Mouse (Mus musculus) hindbrain, embryonic 13.5 days (tissue): ENCODE measurements around the gene Ramp2. TPM values are rescaled to one million over a fixed set of nuclear protein-coding genes. Genes with fewer than 3 reads are reported as not detected.

Experiments
- ATAC-seq: fragments of 200-750 bp; cut with Nextera tagmentation; 2 replicates; pipeline ENCODE4 v1.8.0; 2017; ENCODE audit warnings: moderate TSS enrichment; ENCODE audit not compliant: low FRiP score
- H3K27ac ChIP-seq: fragments of 300-500 bp; sonication (generic); 2 replicates; pipeline ENCODE4 v1.5.1; 2015; ENCODE audit warnings: inconsistent platforms, mild to moderate bottlenecking, moderate library complexity
- H3K27me3 ChIP-seq: fragments of 300-500 bp; sonication (generic); 2 replicates; pipeline ENCODE4 v1.6.1; 2015; ENCODE audit warnings: mild to moderate bottlenecking, inconsistent platforms
- H3K36me3 ChIP-seq: fragments of 300-500 bp; sonication (generic); 2 replicates; pipeline ENCODE4 v1.6.1; 2015; ENCODE audit warnings: mild to moderate bottlenecking, inconsistent platforms
- H3K4me1 ChIP-seq: fragments of 300-500 bp; sonication (generic); replicated peaks from 2 replicates; pipeline ENCODE4 v1.6.1; 2015; ENCODE audit warnings: inconsistent platforms
- H3K4me2 ChIP-seq: fragments of 300-500 bp; sonication (generic); 2 replicates; pipeline ENCODE4 v1.6.1; 2015; ENCODE audit warnings: inconsistent platforms, mild to moderate bottlenecking, moderate library complexity
- H3K4me3 ChIP-seq: fragments of 300-500 bp; sonication (generic); 2 replicates; pipeline ENCODE4 v1.5.1; 2015; ENCODE audit warnings: mild to moderate bottlenecking, inconsistent platforms
- H3K9ac ChIP-seq: fragments of 300-500 bp; sonication (generic); 2 replicates; pipeline ENCODE4 v1.6.1; 2015; ENCODE audit warnings: mild to moderate bottlenecking, inconsistent platforms
- H3K9me3 ChIP-seq: fragments of 300-500 bp; sonication (generic); 2 replicates; pipeline ENCODE4 v1.6.1; 2016; ENCODE audit warnings: inconsistent platforms
- WGBS: fragments of 180-500 bp; shearing (Covaris S2); methylation state at CpG from one replicate; pipeline ENCODE4 v1.1.7; 2015; 5-methylcytosine and 5-hydroxymethylcytosine counted together
- polyA plus RNA-seq: library from polyadenylated mRNA; unstranded; fragments of >200 nt; fragmentation: Nextera tagmentation; extraction: Ambion mirVana; gene quantifications from 2 replicates; pipeline ENCODE4 v1.2.1, GENCODE M21; 2015

Gene Ramp2
- polyA plus RNA-seq, result 84.8 and 94.9 TPM in 2 replicates

- Histone ChIP-seq H3K4me1 (peaks cover 16% of the 10 kb centered on the region), H3K4me2 (peak within 1 kb of the TSS; percentile 96), H3K27me3 (peaks cover 56% of the 10 kb centered on the region), H3K9ac (peak within 1 kb of the TSS; percentile 82), H3K27ac (peak within 1 kb of the TSS; percentile 60), H3K36me3 (no peaks in the 10 kb centered on the region), H3K4me3 (peak within 1 kb of the TSS; percentile 59), H3K9me3 (no peaks in the 10 kb centered on the region)
- under 1% methylated on average over 59 of the region's 63 CpGs for WGBS
- ATAC-seq, result peak; percentile 68
Measured at GRCm38 (mm10) chr11:101245855-101246701, at the start of gene Ramp2. Gene Ramp2, plus strand, starts transcription at chr11:101246028.

DNA sequence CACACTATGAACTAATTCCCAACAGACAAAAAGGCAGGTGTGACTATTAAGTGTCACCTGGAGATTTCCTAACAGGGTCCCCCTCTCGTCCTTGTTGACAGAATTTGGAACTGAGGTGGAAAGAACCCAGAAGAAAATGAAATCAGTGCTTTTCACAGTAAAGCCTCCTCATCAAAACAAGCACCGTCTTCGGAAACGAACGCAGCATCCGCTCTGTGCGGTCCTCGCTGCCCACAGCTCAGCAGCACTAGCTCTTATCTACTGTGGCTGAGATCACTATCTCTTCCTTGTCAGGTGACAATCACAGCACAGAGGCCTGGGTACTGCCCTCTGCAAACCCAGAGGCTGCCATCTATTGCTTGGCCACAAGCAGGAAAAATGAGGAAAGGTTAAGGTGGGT lies 49.7 kb upstream of the Ramp2 start:
- WGBS, result 94% methylated on average over 8 of the region's 8 CpGs
- Histone ChIP-seq H3K9ac (no peak overlapping the region; the same call in 1 of the 2 replicates), H3K4me3 (no peak overlapping the region), H3K9me3 (no peaks in the 10 kb centered on the region), H3K4me2 (no peak overlapping the region), H3K4me1 (peaks cover 1% of the 10 kb centered on the region), H3K27me3 (no peaks in the 10 kb centered on the region), H3K27ac (no peak overlapping the region), H3K36me3 (peaks cover 85% of the 10 kb centered on the region)
- no peak for ATAC-seq

DNA sequence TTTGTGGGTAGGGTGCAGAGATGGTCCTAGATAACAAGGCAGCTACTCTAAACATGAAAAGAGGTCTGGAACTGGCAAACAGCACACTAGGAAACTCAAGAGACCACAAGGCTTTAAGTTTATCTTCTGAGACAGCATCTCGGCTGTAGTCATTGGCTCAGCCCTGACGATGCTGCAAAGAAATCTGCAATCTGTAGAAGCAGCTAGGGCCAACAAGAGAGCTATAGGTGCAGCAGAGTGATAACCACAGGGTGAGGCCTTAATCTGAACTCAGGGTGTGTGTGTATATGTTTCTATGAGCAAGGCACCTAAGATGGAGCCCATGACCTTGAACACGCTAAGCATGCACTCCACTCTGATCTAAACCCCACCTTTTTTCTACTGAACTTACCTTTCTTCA lies 46.3 kb upstream of the Ramp2 start:
- WGBS, result 92% methylated on average over 3 of the region's 3 CpGs
- no peak overlapping the region for H3K4me3 ChIP-seq
- ATAC-seq, result no peak
- H3K9me3 ChIP-seq, result no peaks in the 10 kb centered on the region
- H3K4me2 ChIP-seq, result no peak overlapping the region
- no peaks in the 10 kb centered on the region for H3K4me1 ChIP-seq
- no peak overlapping the region for H3K27ac ChIP-seq
- H3K9ac ChIP-seq, result no peak overlapping the region
- no peaks in the 10 kb centered on the region for H3K27me3 ChIP-seq
- peaks cover 76% of the 10 kb centered on the region for H3K36me3 ChIP-seq

DNA sequence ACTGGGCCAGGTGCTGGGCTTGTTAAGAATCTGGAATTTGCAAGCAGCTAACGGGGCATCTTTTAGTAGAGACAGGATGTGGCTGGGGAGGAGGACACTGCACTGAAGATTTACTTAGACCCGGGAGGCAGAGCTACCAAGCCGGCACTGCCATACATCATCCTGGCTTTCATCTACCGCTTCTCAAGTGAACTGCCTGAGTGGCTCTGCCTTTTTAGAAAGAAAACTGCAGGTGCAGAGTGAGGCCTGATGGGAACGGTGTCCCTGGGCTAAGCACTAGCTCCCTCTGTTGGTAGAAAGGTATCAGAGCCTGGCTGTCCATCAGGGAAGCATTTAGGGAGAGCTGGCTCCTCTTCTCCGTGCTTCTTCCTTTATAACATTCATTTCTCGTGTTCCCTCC lies 44.8 kb upstream of the Ramp2 start:
- H3K27ac ChIP-seq, result no peak overlapping the region
- no peak overlapping the region for H3K4me3 ChIP-seq
- H3K4me1 ChIP-seq, result no peaks in the 10 kb centered on the region
- WGBS, result 27% methylated on average over 7 of the region's 7 CpGs
- no peaks in the 10 kb centered on the region for H3K27me3 ChIP-seq
- ATAC-seq, result no peak
- no peaks in the 10 kb centered on the region for H3K9me3 ChIP-seq
- no peak overlapping the region for H3K4me2 ChIP-seq
- peaks cover 70% of the 10 kb centered on the region for H3K36me3 ChIP-seq
- peak overlapping the region; percentile 40 for H3K9ac ChIP-seq

DNA sequence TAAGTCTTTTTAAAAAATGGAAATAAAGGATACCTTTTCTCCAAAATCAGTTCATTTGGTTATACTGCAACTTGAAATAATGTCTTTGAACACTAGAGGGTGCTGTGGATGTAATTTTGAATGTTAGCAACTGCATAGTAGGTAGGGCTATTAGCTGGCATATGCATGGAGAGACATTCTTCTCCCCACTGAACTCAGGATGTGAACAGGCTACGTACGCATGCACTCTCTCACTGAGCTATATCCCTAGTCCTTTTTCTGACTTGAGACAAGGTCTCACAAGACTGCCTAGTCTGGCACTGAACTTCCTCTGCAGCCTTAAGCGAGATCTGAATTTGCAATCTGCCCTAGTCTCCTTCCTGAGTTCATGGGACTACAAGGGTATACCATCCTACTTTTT lies 33.9 kb upstream of the Ramp2 start:
- no peak overlapping the region for H3K4me3 ChIP-seq
- no peaks in the 10 kb centered on the region for H3K27me3 ChIP-seq
- H3K4me2 ChIP-seq, result no peak overlapping the region
- ATAC-seq, result no peak
- H3K9me3 ChIP-seq, result no peaks in the 10 kb centered on the region
- H3K27ac ChIP-seq, result no peak overlapping the region
- peaks cover 68% of the 10 kb centered on the region for H3K36me3 ChIP-seq
- H3K4me1 ChIP-seq, result no peaks in the 10 kb centered on the region
- H3K9ac ChIP-seq, result no peak overlapping the region
- WGBS, result 42% methylated on average over 3 of the region's 3 CpGs

- Histone ChIP-seq H3K9me3 (no peaks in the 10 kb centered on the region), H3K36me3 (peaks cover 32% of the 10 kb centered on the region), H3K4me1 (no peaks in the 10 kb centered on the region), H3K27me3 (no peaks in the 10 kb centered on the region), H3K4me3 (no peak overlapping the region), H3K4me2 (no peak overlapping the region), H3K27ac (no peak overlapping the region), H3K9ac (no peak overlapping the region)
- WGBS, result 92% methylated on average over 5 of the region's 5 CpGs
- no peak for ATAC-seq
Measured at GRCm38 (mm10) chr11:101216936-101217335, 28.9 kb upstream of the Ramp2 start.

DNA sequence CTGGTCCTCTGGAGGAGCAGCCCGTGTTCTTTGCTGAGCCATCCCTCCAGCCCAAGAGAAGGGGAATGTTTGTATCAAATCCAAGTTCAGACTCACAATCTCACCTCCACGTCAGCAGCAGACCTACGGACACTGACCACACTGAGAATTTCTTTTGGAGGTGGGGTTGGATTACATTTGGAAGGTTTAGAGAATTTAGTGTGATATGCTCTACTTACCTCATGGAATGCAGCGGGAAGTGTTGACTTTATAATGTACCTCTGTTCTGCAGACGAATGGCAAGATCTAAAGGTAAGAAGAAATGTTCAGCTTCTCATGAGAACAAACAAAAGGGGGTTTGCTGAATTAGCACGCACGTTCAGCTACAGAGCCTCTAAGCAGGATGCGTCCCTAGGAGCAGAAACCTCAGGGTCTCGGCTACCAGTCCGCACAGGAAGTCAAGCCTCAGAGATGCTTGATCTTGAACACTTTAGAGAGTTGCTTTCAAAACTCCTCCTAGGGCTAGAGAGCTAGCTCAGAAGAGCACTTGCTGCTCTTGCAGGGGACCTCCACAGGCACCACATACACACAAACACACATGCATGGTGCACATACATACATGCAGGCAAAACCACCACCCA lies 27.3 kb upstream of the Ramp2 start:
- WGBS, result 87% methylated on average over 10 of the region's 10 CpGs
- no peak overlapping the region for H3K4me3 ChIP-seq
- ATAC-seq, result no peak
- no peak overlapping the region for H3K9ac ChIP-seq
- peaks cover 23% of the 10 kb centered on the region for H3K36me3 ChIP-seq
- no peak overlapping the region for H3K4me2 ChIP-seq
- H3K27ac ChIP-seq, result no peak overlapping the region
- no peaks in the 10 kb centered on the region for H3K27me3 ChIP-seq
- no peaks in the 10 kb centered on the region for H3K4me1 ChIP-seq
- H3K9me3 ChIP-seq, result no peaks in the 10 kb centered on the region

- Histone ChIP-seq H3K27ac (no peak overlapping the region), H3K4me3 (no peak overlapping the region), H3K9me3 (no peaks in the 10 kb centered on the region), H3K4me1 (peaks cover 8% of the 10 kb centered on the region), H3K27me3 (no peaks in the 10 kb centered on the region), H3K9ac (no peak overlapping the region), H3K4me2 (no peak overlapping the region), H3K36me3 (peaks cover 1% of the 10 kb centered on the region; the same call in 1 of the 2 replicates)
- ATAC-seq, result no peak
- WGBS, result 68% methylated on average over 2 of the region's 2 CpGs
Measured at GRCm38 (mm10) chr11:101220853-101221252, 25.0 kb upstream of the Ramp2 start.

DNA sequence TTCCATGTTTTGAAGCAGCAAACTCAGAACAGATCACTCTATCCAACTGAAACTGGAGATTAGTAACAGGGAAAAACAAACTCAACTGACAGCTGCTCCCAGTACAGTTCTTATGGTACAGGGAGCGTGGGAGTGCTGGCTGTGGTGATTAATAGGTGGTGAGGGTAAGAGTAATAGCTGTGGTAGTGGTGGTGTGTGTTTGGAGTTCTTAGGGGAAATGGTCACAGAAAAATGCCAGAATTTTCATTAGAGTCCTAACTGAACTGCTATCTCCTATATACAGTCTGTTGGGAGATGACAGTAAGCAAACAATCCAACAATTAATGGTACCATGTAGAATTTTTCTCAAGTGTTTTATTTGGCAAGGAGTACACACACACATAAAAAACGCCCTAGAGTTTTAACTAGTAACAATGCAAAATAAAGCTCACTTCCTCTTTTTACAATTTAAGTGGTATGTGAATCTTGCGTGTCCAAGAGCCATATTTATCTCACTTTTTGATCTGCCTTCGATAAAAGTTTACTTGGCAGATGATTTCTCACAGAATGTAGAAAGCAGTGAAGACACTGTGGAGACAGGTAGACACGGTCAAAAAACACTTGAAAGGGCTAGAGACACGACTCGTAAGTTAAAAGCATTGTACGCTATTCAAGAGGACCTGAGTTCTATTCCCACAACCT lies 24.4 kb upstream of the Ramp2 start:
- peaks cover 11% of the 10 kb centered on the region for H3K4me1 ChIP-seq
- no peak overlapping the region for H3K9ac ChIP-seq
- no peaks in the 10 kb centered on the region for H3K27me3 ChIP-seq
- no peak overlapping the region for H3K4me2 ChIP-seq
- ATAC-seq, result no peak
- H3K27ac ChIP-seq, result no peak overlapping the region
- no peak overlapping the region for H3K4me3 ChIP-seq
- H3K36me3 ChIP-seq, result no peaks in the 10 kb centered on the region
- H3K9me3 ChIP-seq, result no peaks in the 10 kb centered on the region
- 90% methylated on average over 8 of the region's 8 CpGs for WGBS

GRCm38 (mm10) chr11:101224337-101224736 lies 21.5 kb upstream of the Ramp2 start:
- WGBS, result 90% methylated on average over 3 of the region's 3 CpGs
- no peak for ATAC-seq
- Histone ChIP-seq H3K27ac (no peak overlapping the region), H3K27me3 (peaks cover 5% of the 10 kb centered on the region), H3K9me3 (no peaks in the 10 kb centered on the region), H3K36me3 (no peaks in the 10 kb centered on the region), H3K4me2 (no peak overlapping the region), H3K4me1 (peaks cover 12% of the 10 kb centered on the region), H3K4me3 (no peak overlapping the region), H3K9ac (no peak overlapping the region)

GRCm38 (mm10) chr11:101225331-101226064 lies 20.3 kb upstream of the Ramp2 start:
- Histone ChIP-seq H3K36me3 (no peaks in the 10 kb centered on the region), H3K27ac (peak overlapping the region; percentile 52; the same call in 1 of the 2 replicates), H3K4me1 (peaks cover 12% of the 10 kb centered on the region), H3K4me3 (peak overlapping the region; percentile 83), H3K27me3 (peaks cover 5% of the 10 kb centered on the region), H3K4me2 (peak overlapping the region; percentile 95), H3K9ac (peak overlapping the region; percentile 86), H3K9me3 (no peaks in the 10 kb centered on the region)
- ATAC-seq, result no peak
- 20% methylated on average over 25 of the region's 25 CpGs for WGBS
